Mouse (Mus musculus): ENCODE measurements around the gene Ccdc60. TPM values are rescaled to one million over a fixed set of nuclear protein-coding genes. Genes with fewer than 3 reads are reported as not detected.

Ccdc60 gene
- polyA plus RNA-seq, 1 experiment from 2014 or later, result 2.0 TPM

GRCm38 (mm10) chr5:116228414-116228813 is 60.4 kb downstream of the Ccdc60 start:
- no peak overlapping the region for H3K4me3 ChIP-seq (ENCODE audit: low read depth, low read length)
- H3K36me3 ChIP-seq (ENCODE audit: control insufficient read depth, insufficient read depth, low read length), result no peaks in the 10 kb centered on the region
- H3K4me1 ChIP-seq (replicated peaks; ENCODE audit: control insufficient read depth, insufficient read depth, low read length), result 0 out of 2 replicates have a peak, but pooled peaks cover 2% of the 10 kb centered on the region
- H3K27ac ChIP-seq (ENCODE audit: low read depth), result no peak overlapping the region
- H3K4me2 ChIP-seq (ENCODE audit: low read length), result no peak overlapping the region
- ATAC-seq (replicated peaks; ENCODE audit: low FRiP score, low TSS enrichment, low read depth) (no peak), DNase-seq (ENCODE audit: low spot score) (no peak)
- WGBS, result 83% methylated on average over 6 of the region's 6 CpGs
- H3K27me3 ChIP-seq (replicated peaks; ENCODE audit: control insufficient read depth, insufficient read depth, low read length), result no peaks in the 10 kb centered on the region
- no peaks in the 10 kb centered on the region for H3K9me3 ChIP-seq (ENCODE audit: control insufficient read depth, low read length)
- no peak overlapping the region for H3K9ac ChIP-seq (ENCODE audit: low read length)

GRCm38 (mm10) chr5:116224023-116224422 is 64.8 kb downstream of the Ccdc60 start:
- Histone ChIP-seq H3K27ac (ENCODE audit: low read depth) (no peak overlapping the region), H3K4me2 (ENCODE audit: low read length) (no peak overlapping the region), H3K9me3 (ENCODE audit: control insufficient read depth, low read length) (no peaks in the 10 kb centered on the region), H3K36me3 (ENCODE audit: control insufficient read depth, insufficient read depth, low read length) (no peaks in the 10 kb centered on the region), H3K4me3 (ENCODE audit: low read depth, low read length) (no peak overlapping the region), H3K27me3 (replicated peaks; ENCODE audit: control insufficient read depth, insufficient read depth, low read length) (no peaks in the 10 kb centered on the region), H3K9ac (ENCODE audit: low read length) (no peak overlapping the region), H3K4me1 (replicated peaks; ENCODE audit: control insufficient read depth, insufficient read depth, low read length) (no peaks in the 10 kb centered on the region)
- DNase-seq (ENCODE audit: low spot score) (no peak), ATAC-seq (replicated peaks; ENCODE audit: low FRiP score, low TSS enrichment, low read depth) (no peak)
- WGBS, result 73% methylated on average over 6 of the region's 6 CpGs

- WGBS, result 91% methylated on average over 3 of the region's 3 CpGs
- Histone ChIP-seq H3K9ac (ENCODE audit: low read length) (no peak overlapping the region), H3K4me3 (ENCODE audit: low read depth, low read length) (no peak overlapping the region), H3K36me3 (ENCODE audit: control insufficient read depth, insufficient read depth, low read length) (no peaks in the 10 kb centered on the region), H3K4me2 (ENCODE audit: low read length) (no peak overlapping the region), H3K4me1 (replicated peaks; ENCODE audit: control insufficient read depth, insufficient read depth, low read length) (no peaks in the 10 kb centered on the region), H3K27ac (ENCODE audit: low read depth) (no peak overlapping the region), H3K27me3 (replicated peaks; ENCODE audit: control insufficient read depth, insufficient read depth, low read length) (no peaks in the 10 kb centered on the region), H3K9me3 (ENCODE audit: control insufficient read depth, low read length) (no peaks in the 10 kb centered on the region)
- no peak for DNase-seq (ENCODE audit: low spot score)
- ATAC-seq (replicated peaks; ENCODE audit: low FRiP score, low TSS enrichment, low read depth), result no peak
Measured at GRCm38 (mm10) chr5:116221916-116222315, 66.9 kb downstream of the Ccdc60 start.

GRCm38 (mm10) chr5:116219288-116219687 is 69.5 kb downstream of the Ccdc60 start:
- Histone ChIP-seq H3K36me3 (ENCODE audit: control insufficient read depth, insufficient read depth, low read length) (no peaks in the 10 kb centered on the region), H3K27ac (ENCODE audit: low read depth) (no peak overlapping the region), H3K9me3 (ENCODE audit: control insufficient read depth, low read length) (no peaks in the 10 kb centered on the region)

GRCm38 (mm10) chr5:116212706-116213105 is 76.1 kb downstream of the Ccdc60 start:
- no peaks in the 10 kb centered on the region for H3K36me3 ChIP-seq (ENCODE audit: control insufficient read depth, insufficient read depth, low read length)
- no peaks in the 10 kb centered on the region for H3K27me3 ChIP-seq (replicated peaks; ENCODE audit: control insufficient read depth, insufficient read depth, low read length)
- DNase-seq (ENCODE audit: low spot score) (no peak), ATAC-seq (replicated peaks; ENCODE audit: low FRiP score, low TSS enrichment, low read depth) (no peak)
- H3K4me1 ChIP-seq (replicated peaks; ENCODE audit: control insufficient read depth, insufficient read depth, low read length), result no peaks in the 10 kb centered on the region
- no peak overlapping the region for H3K4me3 ChIP-seq (ENCODE audit: low read depth, low read length)
- 60% methylated on average over 5 of the region's 5 CpGs for WGBS
- no peak overlapping the region for H3K27ac ChIP-seq (ENCODE audit: low read depth)
- no peaks in the 10 kb centered on the region for H3K9me3 ChIP-seq (ENCODE audit: control insufficient read depth, low read length)
- no peak overlapping the region for H3K9ac ChIP-seq (ENCODE audit: low read length)
- no peak overlapping the region for H3K4me2 ChIP-seq (ENCODE audit: low read length)

More at GRCm38 (mm10) chr5:116219288-116219687, 69.5 kb downstream of the Ccdc60 start:
- Histone ChIP-seq H3K27me3 (replicated peaks; ENCODE audit: control insufficient read depth, insufficient read depth, low read length) (no peaks in the 10 kb centered on the region), H3K4me2 (ENCODE audit: low read length) (no peak overlapping the region), H3K4me1 (replicated peaks; ENCODE audit: control insufficient read depth, insufficient read depth, low read length) (no peaks in the 10 kb centered on the region), H3K4me3 (ENCODE audit: low read depth, low read length) (no peak overlapping the region), H3K9ac (ENCODE audit: low read length) (no peak overlapping the region)
- 77% methylated on average over 7 of the region's 7 CpGs for WGBS
- ATAC-seq (replicated peaks; ENCODE audit: low FRiP score, low TSS enrichment, low read depth) (no peak), DNase-seq (ENCODE audit: low spot score) (no peak)

- H3K27me3 ChIP-seq (replicated peaks; ENCODE audit: control insufficient read depth, insufficient read depth, low read length), result no peaks in the 10 kb centered on the region
- H3K4me3 ChIP-seq (ENCODE audit: low read depth, low read length), result no peak overlapping the region
- no peaks in the 10 kb centered on the region for H3K9me3 ChIP-seq (ENCODE audit: control insufficient read depth, low read length)
- no peak overlapping the region for H3K27ac ChIP-seq (ENCODE audit: low read depth)
- no peak; the same call in 1 of the 2 replicates for ATAC-seq (replicated peaks; ENCODE audit: low FRiP score, low TSS enrichment, low read depth)
- no peak overlapping the region for H3K4me2 ChIP-seq (ENCODE audit: low read length)
- no peak for DNase-seq (ENCODE audit: low spot score)
- 56% methylated on average over 10 of the region's 11 CpGs for WGBS
- no peaks in the 10 kb centered on the region for H3K4me1 ChIP-seq (replicated peaks; ENCODE audit: control insufficient read depth, insufficient read depth, low read length)
- H3K36me3 ChIP-seq (ENCODE audit: control insufficient read depth, insufficient read depth, low read length), result no peaks in the 10 kb centered on the region
- H3K9ac ChIP-seq (ENCODE audit: low read length), result no peak overlapping the region
Measured at GRCm38 (mm10) chr5:116209378-116210091, 79.2 kb downstream of the Ccdc60 start.

GRCm38 (mm10) chr5:116208741-116209368 is 79.9 kb downstream of the Ccdc60 start:
- DNase-seq (ENCODE audit: low spot score) (no peak), ATAC-seq (replicated peaks; ENCODE audit: low FRiP score, low TSS enrichment, low read depth) (no peak; the same call in 1 of the 2 replicates)
- no peak overlapping the region for H3K4me2 ChIP-seq (ENCODE audit: low read length)
- 40% methylated on average over 16 of the region's 16 CpGs for WGBS
- H3K9me3 ChIP-seq (ENCODE audit: control insufficient read depth, low read length), result no peaks in the 10 kb centered on the region
- H3K27me3 ChIP-seq (replicated peaks; ENCODE audit: control insufficient read depth, insufficient read depth, low read length), result no peaks in the 10 kb centered on the region
- no peak overlapping the region for H3K9ac ChIP-seq (ENCODE audit: low read length)
- no peak overlapping the region for H3K4me3 ChIP-seq (ENCODE audit: low read depth, low read length)
- H3K27ac ChIP-seq (ENCODE audit: low read depth), result no peak overlapping the region
- H3K36me3 ChIP-seq (ENCODE audit: control insufficient read depth, insufficient read depth, low read length), result no peaks in the 10 kb centered on the region
- no peaks in the 10 kb centered on the region for H3K4me1 ChIP-seq (replicated peaks; ENCODE audit: control insufficient read depth, insufficient read depth, low read length)

- 0 out of 2 replicates have a peak, but pooled peaks cover 3% of the 10 kb centered on the region for H3K9me3 ChIP-seq (ENCODE audit: control insufficient read depth, low read length)
- H3K9ac ChIP-seq (ENCODE audit: low read length), result no peak overlapping the region
- H3K4me2 ChIP-seq (ENCODE audit: low read length), result no peak overlapping the region
- H3K27ac ChIP-seq (ENCODE audit: low read depth), result no peak overlapping the region
- no peaks in the 10 kb centered on the region for H3K36me3 ChIP-seq (ENCODE audit: control insufficient read depth, insufficient read depth, low read length)
- ATAC-seq (replicated peaks; ENCODE audit: low FRiP score, low TSS enrichment, low read depth) (no peak), DNase-seq (ENCODE audit: low spot score) (no peak)
- H3K27me3 ChIP-seq (replicated peaks; ENCODE audit: control insufficient read depth, insufficient read depth, low read length), result no peaks in the 10 kb centered on the region
- H3K4me3 ChIP-seq (ENCODE audit: low read depth, low read length), result no peak overlapping the region
- H3K4me1 ChIP-seq (replicated peaks; ENCODE audit: control insufficient read depth, insufficient read depth, low read length), result no peaks in the 10 kb centered on the region
- 78% methylated on average over 5 of the region's 5 CpGs for WGBS
Measured at GRCm38 (mm10) chr5:116202692-116203091, 86.1 kb downstream of the Ccdc60 start.
